Mouse (Mus musculus) right cerebral cortex, postnatal 14 days (tissue): ENCODE results near the gene Lrrk1.

ENCODE experiments used
- DNase-seq: peaks from one replicate; pipeline ENCODE4 v3.0.0; 2022

The Lrrk1 gene

GRCm38 (mm10) chr7:66296921-66297655 is 91.1 kb downstream of the Lrrk1 start:
- DNase-seq: no peak

- no peak for DNase-seq
Measured at GRCm38 (mm10) chr7:66292552-66293376, 95.4 kb downstream of the Lrrk1 start.

GRCm38 (mm10) chr7:66292010-66292409 is 96.1 kb downstream of the Lrrk1 start:
- DNase-seq: no peak

- no peak for DNase-seq
Measured at GRCm38 (mm10) chr7:66282984-66283612, 105.1 kb downstream of the Lrrk1 start.

- DNase-seq: no peak
Measured at GRCm38 (mm10) chr7:66282265-66282664, 105.9 kb downstream of the Lrrk1 start.

GRCm38 (mm10) chr7:66278001-66278400 is 110.1 kb downstream of the Lrrk1 start:
- no peak for DNase-seq

- no peak for DNase-seq
Measured at GRCm38 (mm10) chr7:66273494-66273893, 114.7 kb downstream of the Lrrk1 start.

GRCm38 (mm10) chr7:66271226-66271625 is 116.9 kb downstream of the Lrrk1 start:
- DNase-seq: no peak

- DNase-seq: no peak
Measured at GRCm38 (mm10) chr7:66266942-66267850, 121.0 kb downstream of the Lrrk1 start.

GRCm38 (mm10) chr7:66263421-66263820 is 124.7 kb downstream of the Lrrk1 start:
- no peak for DNase-seq

- DNase-seq: no peak
Measured at GRCm38 (mm10) chr7:66262570-66263156, 125.5 kb downstream of the Lrrk1 start.

GRCm38 (mm10) chr7:66260763-66261390 is 127.3 kb downstream of the Lrrk1 start:
- no peak for DNase-seq

- DNase-seq: no peak
Measured at GRCm38 (mm10) chr7:66260295-66260694, 127.9 kb downstream of the Lrrk1 start.

- DNase-seq: no peak
Measured at GRCm38 (mm10) chr7:66259436-66260206, 128.5 kb downstream of the Lrrk1 start.

- DNase-seq: no peak
Measured at GRCm38 (mm10) chr7:66258997-66259396, 129.2 kb downstream of the Lrrk1 start.

GRCm38 (mm10) chr7:66257232-66257631 is 130.9 kb downstream of the Lrrk1 start:
- no peak for DNase-seq

GRCm38 (mm10) chr7:66256441-66256840 is 131.7 kb downstream of the Lrrk1 start:
- no peak for DNase-seq

- DNase-seq: no peak
Measured at GRCm38 (mm10) chr7:66254993-66255392, 133.2 kb downstream of the Lrrk1 start.

- no peak for DNase-seq
Measured at GRCm38 (mm10) chr7:66253975-66254651, 134.0 kb downstream of the Lrrk1 start.

- DNase-seq: peak; percentile 73
Measured at GRCm38 (mm10) chr7:66250030-66250429, 138.1 kb downstream of the Lrrk1 start.
